Mouse (Mus musculus) adrenal gland, adult (tissue): ENCODE data around the gene Abracl.
A peak's percentile ranks its signal among the peaks of the same experiment; 100 is the strongest.

Source experiments
- DNase-seq, 2 experiments: peaks; one replicate each; pipeline ENCODE4 v3.0.0; 2022 to 2023; ENCODE audit warnings: low spot score in 1 of 2; ENCODE audit not compliant: inconsistent age in 2 of 2

The Abracl gene

DNA sequence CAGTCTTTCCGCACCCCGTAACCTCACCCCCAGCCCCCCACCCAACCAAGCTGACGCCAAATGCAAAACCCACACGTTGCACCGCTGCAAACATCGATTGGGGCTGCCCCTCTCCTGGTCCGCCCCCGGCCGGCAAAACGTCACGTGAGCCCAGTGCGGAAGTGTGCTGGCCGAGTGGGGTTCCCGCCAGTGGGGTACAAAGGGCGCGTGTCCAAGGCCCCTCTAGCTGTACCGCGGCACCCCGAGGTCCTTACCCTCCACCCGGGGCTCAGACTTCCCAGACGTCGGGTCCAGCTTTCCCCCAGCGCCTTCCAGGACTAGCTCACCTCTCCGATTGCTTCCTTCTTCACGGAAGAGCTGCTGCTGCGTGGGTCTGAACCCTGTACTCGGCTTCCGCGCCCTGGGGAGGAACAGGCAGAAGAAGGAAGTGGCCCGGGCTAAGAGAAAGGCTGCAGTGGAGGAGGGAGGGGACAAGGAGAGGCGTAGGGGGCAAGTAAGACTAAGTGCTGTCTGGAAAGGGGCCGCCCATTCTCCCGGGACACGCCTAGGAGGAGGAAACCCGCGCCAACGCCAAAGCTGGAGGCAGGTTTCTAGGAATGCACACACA lies at the start of gene Abracl:
Gene Abracl (minus strand): TSS at position 548 of the 607 bp plus-strand sequence.
- DNase-seq = peak; percentile 68 to 89

DNA sequence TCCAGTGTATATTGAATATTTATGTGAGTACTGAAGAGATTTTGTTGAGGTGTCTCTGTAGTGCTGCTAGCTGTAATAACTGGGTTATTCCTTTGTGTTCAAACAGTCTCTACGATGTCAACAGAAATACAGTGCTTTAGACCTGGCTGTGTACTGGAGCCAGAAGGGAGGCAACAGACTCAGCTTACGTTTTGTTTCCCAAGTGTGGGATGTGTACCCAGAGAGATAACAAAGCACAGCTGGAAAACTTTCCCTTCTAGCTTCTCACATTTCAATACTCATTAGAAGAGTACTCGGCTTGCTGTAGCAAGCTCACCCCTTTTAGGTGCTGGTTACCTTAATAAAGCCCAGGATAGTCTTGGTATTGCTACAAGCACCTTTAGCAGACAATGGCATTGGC lies 49.8 kb upstream of the Abracl start:
- DNase-seq = no peak

DNA sequence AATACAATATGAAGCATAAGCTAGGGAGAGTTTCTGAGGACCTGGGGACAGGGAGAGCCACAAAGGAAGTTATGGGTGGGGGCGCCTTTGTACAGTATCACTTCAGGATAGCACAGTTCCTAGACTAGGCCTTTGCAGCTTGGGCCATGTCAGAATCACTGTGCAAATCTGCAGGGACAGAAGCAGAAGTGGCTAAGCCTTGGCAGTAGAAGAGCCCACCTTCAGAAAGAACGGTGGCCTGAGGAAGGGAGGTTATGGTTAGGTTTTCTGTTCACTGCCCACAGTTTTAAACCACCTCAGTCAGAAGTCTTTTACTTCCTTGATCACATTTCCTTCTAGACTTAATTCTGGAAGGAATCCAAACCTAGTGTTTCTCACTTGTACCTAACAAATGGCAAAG lies 47.5 kb upstream of the Abracl start:
- no peak for DNase-seq

DNA sequence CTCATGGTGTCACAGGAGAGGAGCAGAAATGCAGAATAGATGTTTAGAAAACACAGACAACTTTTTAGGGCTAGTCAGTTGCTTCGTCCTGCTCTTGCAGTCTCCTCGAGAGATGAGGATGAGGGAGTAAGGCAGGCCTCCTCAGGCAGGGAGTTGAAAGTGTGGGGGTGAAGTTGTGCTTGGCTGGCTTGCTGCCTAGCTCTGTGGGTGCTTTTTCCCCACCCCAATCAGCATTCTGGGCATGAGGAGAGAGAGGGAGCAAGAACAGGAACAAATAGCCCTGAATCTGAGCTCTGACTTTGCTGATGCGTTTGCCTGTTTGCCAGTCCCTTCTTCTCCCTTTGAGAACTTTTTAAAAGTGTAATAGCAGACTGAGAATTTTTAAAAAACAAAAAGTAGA lies 47.1 kb upstream of the Abracl start:
- no peak for DNase-seq

DNA sequence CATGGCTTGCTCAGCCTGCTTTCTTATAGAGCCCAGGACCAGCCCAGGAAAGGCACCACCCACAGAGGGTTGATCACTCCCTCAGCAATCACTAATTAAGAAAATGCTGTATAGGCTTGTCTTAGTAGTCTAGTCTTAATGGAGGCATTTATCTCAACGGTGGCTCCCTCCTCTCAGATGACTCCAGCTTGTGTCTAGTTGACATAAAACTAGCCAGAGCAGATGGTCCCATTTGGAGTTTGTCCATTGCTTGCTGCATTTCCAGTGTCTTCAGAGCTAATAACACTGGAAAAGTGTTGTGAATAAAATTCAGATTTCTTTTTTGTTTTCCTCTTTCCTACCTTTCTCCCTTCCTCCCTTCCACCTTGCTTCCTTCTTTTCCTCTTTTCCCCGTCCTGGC lies 46.5 kb upstream of the Abracl start:
- DNase-seq = no peak

DNA sequence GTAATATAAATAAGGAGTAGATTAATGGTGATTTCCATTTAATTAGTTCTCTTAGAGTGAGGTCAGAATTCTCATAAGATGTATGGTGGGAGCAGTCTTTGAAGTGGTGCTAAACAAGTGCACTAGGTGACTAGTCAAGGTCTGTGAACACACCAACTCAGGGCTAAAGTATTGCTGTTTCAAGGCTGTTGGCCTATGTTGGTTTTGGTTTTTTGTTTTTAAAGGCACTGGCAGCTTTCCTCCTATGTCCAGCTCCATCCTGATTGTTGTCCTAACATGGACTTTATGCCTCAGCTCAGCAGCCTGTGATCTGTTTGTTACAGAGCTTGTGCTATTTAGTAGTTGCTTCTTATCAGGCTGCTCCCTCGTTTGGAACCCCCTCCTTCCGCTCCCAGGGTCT lies 45.8 kb upstream of the Abracl start:
- DNase-seq = peak in 1 of 2 experiments; percentile 55

DNA sequence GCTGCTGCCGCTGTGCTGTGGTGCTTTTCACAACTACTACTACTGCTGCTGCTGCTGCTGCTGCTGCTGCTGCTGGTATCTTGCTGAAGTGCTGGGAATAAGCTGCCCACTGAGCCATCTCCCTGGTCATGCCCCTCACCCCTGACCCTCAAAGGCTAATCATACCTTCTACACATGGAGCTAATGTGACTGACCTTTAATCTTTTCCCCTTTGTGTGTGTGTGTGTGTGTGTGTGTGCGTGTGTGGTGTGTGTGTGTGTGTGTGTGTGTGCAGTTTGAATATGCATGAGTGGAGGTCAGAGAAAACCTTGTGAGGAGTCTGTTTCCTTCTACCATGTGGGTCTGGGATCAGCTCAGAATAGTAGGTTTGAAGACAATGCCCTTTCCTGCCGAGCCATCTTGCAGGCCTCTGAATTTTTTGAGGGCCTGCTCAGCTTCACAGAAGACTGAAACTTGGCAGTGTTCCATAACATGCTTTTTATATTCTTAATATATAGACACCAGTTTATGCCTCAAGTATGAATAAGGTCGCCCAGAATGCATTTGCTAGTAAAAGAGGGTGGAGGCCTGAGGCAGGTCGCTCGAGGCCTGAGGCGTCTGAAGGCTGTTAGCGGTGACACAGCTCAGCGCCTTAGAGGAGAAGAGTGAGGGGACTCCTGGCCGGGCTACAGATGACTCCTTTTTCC lies 44.8 kb upstream of the Abracl start:
- peak in 1 of 2 experiments; percentile 1 for DNase-seq

DNA sequence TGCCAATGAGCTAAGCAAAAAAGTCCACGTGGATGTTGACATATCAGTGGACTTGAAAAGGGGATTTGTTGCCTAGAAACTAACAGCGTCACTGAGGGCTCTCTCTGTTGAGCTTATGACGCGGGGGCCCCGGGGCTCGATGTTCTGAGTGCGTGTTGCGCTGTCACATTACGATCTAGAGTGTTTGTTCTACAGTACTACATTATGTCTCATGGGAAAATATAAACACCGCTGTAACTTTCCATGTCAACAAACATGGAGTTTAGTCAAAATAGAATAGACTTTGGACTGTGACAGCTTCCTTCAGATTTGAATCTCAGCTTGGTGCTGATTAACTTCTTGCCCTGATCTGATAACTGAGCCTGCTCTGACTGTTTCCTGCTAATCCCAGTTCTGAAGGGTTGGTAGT lies 42.9 kb upstream of the Abracl start:
- DNase-seq = no peak

DNA sequence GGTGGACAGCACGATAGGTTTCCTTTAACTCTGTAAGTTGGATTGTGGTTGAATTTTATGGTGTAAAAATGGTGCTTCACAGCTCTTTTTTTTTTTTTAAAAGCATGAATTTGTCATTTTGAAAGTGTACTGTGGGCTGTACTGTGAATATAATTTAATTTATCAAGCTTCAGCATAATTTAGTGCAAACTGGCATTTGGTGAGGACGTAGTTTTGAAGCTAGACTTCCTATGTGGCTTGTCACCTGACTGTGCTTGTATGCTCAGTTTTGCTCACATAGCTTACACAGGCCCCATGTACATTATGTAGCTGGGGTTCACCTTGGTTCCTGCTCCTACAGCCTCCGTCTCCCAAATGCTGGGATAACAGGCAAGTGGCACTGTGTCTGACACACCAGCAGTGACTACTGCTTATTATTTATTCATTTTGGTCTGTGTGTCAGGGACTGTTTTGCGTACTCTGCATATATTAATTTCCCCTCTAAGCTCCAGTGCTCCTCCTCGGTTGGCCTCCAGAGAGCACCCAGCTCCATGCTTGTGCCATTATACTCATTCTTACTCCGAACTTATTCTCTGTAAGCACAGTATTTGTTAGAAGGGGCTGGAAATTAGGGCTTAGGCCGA lies 41.6 kb upstream of the Abracl start:
- DNase-seq = no peak

DNA sequence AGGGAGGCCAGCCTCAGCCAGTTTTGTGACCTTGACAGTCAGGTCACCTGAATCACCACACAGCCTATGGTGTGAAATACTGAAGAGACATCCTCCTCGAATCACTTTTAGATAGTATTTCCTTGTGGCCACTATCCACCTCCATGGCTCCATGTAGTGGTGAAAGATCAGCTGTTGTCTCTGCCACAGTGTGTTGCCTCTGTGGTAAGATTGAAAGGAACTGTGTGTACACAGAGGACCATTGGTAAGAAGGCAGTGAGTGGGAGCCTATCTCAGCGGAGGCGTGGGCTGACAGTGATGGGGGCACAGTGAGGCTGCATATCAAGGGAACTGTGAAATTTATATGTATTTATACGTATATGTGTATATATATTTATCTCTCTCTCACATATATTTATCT lies 38.4 kb upstream of the Abracl start:
- DNase-seq = no peak

DNA sequence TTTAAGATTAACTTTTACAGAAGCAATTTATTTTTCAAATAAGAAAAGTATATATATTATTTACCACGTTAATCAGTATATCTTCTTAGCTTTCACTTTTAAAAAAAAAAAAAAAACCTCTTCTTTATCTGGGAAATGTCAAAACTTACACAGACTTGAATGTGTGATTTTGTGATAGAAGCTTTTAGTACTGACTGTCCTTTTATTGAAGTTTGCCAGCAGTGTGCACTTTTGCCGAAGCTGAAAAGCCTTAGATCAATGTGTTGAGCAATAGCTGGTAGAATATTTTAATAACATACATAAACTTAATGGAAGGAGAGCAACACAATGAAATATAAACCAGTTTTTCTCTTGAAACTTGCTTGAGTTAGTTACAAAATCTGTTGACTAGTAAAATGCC lies 37.7 kb upstream of the Abracl start:
- DNase-seq = no peak

DNA sequence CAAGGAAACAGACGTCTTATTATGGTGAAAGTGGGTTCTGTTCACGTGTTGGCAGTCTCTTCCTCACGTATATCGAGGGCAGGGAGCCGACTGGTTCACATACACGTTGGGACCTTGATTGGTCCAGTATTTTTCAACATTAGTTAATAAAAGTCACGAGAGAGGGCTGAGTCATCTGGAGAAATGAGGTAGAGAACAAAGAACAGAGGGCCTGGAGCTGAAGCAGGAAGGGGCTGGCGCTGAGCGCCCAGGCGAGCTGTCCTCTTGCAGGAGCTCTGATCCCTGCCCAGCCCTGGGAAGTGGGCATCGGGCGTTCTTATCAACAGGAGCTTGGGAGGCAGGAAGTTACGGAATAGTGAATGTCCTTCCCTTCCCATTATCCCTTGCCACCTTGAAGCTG lies 36.7 kb upstream of the Abracl start:
- peak in 1 of 2 experiments; percentile 53 for DNase-seq

DNA sequence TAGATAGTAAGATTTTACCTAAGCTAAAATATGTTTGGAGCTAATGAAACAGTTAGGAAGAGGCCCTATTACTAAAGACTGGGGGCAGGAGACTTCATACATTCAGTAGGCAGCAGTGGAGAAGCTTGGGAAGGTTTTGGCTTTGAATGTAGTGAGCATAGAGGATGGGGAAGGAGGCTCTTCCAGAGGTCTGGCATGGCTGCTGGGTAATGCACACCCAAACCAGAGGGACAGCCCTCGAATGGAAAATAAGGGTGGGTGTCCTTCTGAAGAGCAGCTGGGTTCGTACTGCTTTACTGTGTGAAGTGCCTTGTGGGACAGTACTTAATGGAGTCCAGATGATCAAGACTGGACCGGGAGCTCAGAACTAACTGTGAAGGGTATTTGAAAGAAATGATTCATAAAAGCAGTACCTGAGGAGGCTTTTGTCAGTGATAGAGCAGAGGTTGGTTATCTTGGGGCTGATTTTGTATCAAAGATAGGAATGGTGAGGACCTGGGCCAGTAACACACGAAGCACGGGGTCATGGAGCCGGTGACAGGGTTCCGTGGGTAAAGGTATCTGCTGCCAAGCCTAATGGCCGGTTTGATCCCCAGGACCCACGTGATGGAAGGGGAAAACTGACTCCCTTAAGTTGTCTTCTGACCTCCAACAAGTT lies 35.7 kb upstream of the Abracl start:
- DNase-seq = no peak

DNA sequence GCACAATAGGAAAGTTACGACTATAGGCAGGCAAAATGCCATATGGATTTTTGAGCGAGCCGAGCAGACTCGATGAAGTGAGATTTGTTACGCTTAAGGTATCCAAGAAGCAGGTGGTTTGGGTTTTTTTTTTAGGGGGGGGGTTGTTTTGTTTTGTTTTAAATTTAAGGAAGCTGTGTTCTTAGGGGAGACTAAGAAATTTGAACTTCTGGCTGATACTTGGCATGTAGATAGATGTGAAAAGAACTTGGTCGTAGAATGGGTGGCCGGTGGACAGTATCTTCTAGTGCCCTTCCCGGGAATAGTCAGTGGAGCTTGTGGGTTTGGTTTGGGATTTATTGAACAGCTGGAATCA lies 33.3 kb upstream of the Abracl start:
- DNase-seq = peak in 1 of 2 experiments; percentile 59

DNA sequence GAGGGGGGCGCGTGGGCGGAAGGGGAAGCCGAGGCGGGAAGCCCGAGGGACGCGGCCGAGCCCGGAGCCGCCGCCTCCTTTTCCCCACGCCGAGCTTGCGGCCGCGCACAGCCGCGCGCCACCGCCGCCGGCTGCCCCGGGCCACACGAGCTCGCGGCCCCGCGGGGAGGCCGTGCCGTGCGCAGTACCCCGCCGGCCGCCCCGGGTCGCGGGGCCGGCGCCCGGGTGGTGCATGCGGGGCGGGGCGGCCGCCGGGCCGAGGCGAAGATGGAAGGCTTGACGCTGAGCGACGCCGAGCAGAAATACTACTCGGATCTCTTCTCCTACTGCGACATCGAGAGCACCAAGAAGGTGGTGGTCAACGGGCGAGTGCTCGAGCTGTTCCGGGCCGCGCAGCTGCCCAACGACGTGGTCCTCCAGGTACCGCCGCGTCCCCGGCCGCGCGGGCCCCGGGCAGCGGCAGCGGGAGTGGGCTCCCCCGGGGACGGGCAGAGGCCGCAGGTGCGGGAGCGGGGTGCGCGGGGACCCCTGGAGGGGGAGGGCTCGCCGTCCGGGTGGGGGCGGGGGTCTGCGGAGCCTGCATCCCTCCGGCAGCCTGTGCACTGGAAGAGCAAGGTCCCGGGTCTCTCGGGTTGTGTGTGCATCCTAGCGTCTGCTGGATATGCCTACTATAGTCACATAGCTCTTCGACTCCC lies 32.8 kb upstream of the Abracl start, which contains the start of gene Reps1:
Gene Reps1 (plus strand): TSS at position 166 of the 695 bp plus-strand sequence.
- DNase-seq = peak in 1 of 2 experiments; percentile 53

DNA sequence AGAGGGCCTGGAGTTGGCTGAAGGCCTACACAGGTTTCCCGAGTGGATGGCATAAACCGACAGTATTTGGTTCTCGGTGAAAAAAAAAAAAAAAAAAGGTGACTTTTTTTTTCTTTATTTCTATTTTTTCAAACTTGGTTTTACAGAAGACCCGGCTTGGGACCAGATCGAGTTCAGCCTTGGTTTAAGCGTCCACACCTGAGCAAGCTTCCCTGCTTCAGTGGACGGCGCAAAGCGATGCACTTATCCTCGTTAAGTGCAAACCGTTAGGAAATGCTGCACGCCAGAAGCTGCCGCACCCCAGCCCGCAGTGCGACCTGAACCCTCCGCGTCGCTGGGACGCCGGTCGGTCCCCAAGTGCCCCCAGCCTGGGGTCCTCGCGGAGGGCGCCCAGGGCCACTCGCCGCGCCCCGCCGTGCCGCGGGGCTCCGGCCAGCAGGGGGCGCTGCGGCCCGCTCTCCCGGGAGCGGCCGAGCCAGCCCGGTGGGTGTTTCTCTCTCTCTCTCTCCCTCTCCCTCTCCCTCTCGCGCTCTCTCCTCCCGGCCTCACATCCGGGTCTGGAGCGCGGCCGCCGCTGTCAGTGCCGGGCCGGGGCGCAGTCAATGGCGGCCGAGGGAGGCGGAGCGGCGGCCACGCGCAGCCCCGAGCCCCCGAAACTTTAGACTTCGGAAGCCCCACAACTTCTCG lies 32.1 kb upstream of the Abracl start:
- peak; percentile 89 to 95 for DNase-seq

DNA sequence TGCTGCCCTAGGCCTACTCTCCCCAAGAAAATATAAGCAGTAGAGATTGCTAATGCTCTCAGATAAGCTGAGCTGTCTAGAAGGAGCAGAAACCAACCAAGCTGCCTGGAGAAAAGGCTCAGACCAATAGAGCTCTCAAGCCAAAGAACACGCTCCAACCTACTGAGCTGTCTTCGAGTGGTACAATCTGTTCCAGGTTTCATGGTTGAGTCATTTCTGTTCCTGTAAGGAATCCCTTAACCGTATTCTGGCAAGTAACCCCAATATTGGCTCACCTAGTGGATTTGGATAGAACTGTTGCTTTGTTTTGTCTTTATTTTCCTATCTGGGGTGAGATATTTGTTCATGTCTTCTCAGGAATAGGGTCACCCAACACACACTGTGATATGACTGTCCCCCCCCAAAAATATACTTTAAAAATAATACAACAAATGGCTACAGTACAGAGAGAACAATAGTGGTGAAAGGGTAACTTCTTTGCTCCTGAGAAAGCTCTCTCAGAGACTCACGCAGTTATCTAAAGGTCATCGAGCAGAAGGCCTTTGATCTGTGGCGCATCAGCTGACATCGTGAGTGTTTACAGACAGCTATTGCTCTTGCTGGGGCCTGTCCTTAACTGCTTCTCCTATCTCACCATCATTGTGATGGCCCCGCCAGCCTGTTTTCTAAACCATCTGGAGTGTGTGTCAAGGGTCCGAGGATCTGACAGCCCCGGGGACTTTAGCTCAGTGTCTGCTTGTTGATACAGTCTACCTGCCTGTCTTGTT lies 24.5 kb upstream of the Abracl start:
- DNase-seq = peak; percentile 42 to 75

DNA sequence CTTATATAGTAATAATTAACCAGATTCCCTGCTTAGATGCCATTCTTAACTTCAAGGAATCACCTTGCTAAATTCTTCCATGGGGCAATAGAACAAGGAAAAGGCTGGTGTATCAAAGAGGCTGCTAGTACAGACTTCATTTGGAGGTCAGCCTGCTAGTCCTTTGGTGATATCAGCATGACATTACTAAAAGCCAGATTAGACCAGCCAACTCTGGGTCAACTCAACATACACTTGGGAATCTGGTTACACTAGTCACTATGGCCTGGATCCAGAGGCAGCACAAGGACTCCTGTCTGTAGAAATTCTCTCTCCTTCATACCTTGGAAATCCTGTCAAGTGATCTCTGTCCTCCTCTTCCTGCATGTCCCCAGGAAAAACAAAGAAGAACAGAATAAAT lies 23.3 kb upstream of the Abracl start:
- no peak for DNase-seq

DNA sequence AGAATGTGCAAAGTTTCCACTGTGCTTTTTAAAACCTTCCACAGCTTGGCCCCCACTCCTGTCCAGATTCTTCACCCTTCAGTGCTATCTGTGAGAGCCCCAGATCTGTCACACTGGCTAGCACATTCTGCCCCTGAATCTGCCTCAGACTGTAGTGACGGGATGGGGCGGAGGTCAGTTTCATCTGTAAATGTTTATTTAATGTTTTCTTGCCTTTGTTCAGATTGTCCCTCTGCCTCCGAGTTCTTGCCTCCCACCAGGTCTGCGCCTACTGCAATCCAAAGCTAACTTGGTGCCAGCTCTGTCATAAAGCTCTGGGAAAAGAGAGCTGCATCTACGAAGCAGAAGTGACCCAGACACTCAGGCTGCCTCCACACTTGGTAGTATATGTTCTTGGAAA lies 13.8 kb upstream of the Abracl start:
- no peak for DNase-seq

DNA sequence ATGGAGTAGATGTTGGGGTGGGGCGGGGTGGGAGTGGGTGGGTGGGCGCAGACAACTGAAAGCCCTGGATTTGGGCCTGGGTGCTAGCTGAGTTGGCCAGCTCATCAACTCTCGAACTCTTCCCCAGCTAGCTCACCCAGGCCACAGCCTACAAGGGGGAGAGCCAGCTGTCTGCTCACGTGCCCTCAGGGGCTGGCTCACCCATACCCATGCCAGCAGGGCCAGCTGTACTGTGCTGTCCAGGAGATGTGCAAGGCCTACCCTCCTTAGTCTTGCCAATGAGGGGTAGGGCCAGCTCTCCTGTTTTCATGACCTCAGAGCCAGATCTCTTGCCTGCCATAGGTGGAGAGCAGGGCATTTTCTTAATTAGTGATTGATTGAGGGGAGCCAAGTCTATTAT lies 11.3 kb upstream of the Abracl start:
- no peak for DNase-seq
